Mouse (Mus musculus) left cerebral cortex, adult 18-20 months (tissue): ENCODE measurements around the gene Pagr1a. TPM values are rescaled to one million over a fixed set of nuclear protein-coding genes. Genes with fewer than 3 reads are reported as not detected.

Experiments
- DNase-seq, 2 experiments: peaks; one replicate each; pipeline ENCODE4 v3.0.0; 2021 to 2022; ENCODE audit warnings: low spot score in 2 of 2, mixed read lengths in 1 of 2
- long read RNA-seq, 2 experiments: library from polyadenylated mRNA; stranded (forward); transcript quantifications; one replicate each; pipeline ENCODE4 v2.0.0; 2021
- total RNA-seq, 2 experiments: library from RNA; stranded (reverse); gene quantifications; 2 replicates each; pipeline ENCODE4 v1.2.3; 2021

Pagr1a gene
- total RNA-seq, result 10 to 100 TPM; 18.7 to 35.6 TPM
- long read RNA-seq, experiment 1, transcript Pagr1a-202 (3 exons, 1,430 nt), result major isoform, 80 of 87 reads
- long read RNA-seq, experiment 1, partial matches to known transcripts, result 0 of 87 reads
- long read RNA-seq, experiment 1, other reads (novel, unspliced or antisense), result 7 of 87 reads
- long read RNA-seq, experiment 2, transcript Pagr1a-202 (3 exons, 1,430 nt), result major isoform, 44 of 45 reads
- long read RNA-seq, experiment 2, partial matches to known transcripts, result 1 of 45 reads
- long read RNA-seq, experiment 2, other reads (novel, unspliced or antisense), result 0 of 45 reads

- DNase-seq, result peak; percentile 96
Observed at GRCm38 (mm10) chr7:127016971-127017949, at the start of gene Pagr1a. Pagr1a (minus strand) TSS chr7:127017352.

DNA sequence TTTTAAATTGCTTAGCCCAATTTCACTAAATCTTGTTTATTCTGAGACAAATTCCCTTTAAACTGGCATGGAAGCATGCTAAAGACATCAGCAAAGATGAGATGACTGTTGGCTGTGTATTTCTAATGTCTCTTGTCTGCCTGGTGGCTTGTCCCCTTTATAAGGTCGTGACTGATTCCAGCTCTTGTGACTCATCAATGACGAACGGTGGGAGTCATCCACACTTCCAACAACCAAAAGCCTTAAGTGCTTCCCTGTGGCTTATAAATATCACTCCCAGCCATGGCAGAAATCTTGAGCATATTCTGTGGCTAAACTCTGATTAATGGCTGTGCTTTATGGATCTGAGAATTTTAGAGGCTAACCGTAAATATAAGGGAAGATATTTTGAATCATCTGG, 49.2 kb upstream of the Pagr1a start:
- DNase-seq, result no peak

- no peak for DNase-seq
Observed at GRCm38 (mm10) chr7:127065538-127065937, 48.4 kb upstream of the Pagr1a start.

DNA sequence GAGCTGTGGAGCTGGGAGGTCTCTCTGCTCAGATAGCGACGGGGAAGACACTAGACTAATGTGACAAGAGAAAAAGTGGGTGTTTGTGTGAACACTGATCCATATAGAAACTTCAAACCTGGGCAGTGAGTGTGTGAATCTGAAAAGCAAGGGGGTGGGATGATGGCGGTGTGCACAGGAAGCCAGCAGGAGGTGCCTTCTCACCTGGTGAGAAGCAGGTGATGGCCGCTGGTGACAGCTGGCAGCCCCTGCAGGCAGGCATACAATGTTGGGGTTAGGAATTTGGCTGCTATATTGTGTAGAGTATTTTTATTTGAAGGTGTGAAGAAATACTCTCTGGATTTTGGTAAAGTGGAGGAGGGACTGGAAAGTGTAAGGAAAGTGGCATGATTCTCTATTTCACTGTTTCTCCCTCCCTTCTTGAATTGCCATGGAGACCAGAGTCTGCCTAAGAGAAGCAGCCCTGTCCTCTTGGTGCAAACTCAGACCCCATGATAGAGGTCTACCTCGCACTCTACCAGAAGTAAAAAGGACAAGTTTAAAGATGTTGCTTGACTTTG, 38.0 kb upstream of the Pagr1a start:
- peak; percentile 3 to 5 for DNase-seq

- DNase-seq, result peak; percentile 86 to 91
Observed at GRCm38 (mm10) chr7:127041851-127042672, 24.9 kb upstream of the Pagr1a start, which contains the start of gene Kif22. Kif22 (minus strand) TSS chr7:127042471.

DNA sequence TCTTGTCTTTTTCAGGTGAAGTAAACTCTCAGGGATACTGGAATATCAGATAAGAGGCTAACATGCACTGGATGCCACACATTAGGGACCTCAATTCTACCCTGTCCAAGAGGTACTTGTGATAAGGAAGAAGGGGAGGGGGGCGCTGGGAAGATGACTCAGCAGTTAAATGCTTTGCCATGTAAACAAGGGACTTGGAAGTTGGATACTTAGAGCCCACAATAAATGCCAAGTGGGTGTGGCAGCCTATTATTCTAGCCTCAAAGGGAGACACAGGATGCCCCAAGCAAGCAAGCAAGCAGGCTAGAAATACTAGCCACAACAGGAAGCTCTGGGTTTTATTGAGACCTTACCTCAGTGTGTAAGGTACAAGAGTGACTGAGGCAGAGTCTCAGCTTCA, 14.1 kb upstream of the Pagr1a start:
- DNase-seq, result no peak

GRCm38 (mm10) chr7:127030172-127030571, 13.0 kb upstream of the Pagr1a start:
- DNase-seq, result no peak

- peak in 1 of 2 experiments; percentile 24 for DNase-seq
Observed at GRCm38 (mm10) chr7:127027885-127028284, 10.7 kb upstream of the Pagr1a start.

- DNase-seq, result peak; percentile 99
Observed at GRCm38 (mm10) chr7:127026984-127027726, 10.0 kb upstream of the Pagr1a start, which contains the start of gene Maz. Maz (minus strand) TSS chr7:127027037.

- peak in 1 of 2 experiments; percentile 64 for DNase-seq
Observed at GRCm38 (mm10) chr7:127026616-127026983, 9.4 kb upstream of the Pagr1a start.

DNA sequence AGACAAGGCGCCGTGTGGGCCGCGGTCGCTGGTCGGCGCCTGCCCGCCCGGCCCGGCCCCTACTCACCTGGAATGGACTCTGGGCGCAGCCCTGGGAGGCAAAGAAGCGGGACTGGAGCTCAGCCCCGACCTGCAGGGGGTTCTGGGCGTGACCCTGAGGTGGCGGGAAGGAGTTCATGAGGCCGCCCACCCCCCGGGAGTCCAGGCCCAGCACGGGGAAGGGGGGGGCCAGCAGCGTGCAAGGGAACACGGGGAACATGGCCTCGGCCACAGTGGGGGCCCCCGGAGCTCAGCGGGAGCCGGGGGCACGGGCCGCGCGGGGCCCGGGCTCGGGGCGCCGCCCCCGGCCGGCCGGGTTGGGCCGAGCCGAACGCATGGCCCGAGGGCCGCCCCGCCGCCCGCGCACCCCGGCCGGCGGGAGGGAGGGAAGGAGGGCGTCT, 9.0 kb upstream of the Pagr1a start:
- peak in 1 of 2 experiments; percentile 52 for DNase-seq

DNA sequence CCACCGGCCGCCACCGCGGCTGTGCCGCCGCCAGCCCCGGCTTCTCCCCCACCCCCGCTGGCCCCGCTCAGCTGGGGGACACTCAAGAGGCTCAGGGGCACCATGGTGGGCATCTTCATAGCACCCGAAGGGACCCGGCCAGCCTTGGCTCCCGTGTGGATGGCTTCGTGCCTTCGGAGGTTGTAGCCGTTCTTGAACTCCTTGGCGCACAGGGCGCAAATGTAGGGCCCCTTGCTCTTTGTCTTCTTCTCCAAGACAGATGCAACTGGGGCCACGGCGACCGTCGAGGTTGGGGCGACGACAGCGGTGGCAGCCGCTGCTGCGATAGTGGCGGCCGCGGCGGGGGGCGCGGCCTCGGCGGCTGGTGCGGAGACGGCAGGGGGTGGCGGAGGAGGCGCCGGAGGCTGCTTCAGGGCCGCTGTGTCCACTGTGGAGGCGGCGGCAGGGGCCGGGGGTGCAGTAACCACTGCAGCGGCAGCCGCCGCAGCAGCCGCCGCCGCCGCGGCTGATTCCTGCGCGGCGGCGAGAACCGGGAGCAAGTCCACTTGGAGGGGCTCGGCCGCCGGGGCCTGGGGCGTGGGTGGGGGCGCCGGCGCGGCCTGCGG, 8.5 kb upstream of the Pagr1a start:
- peak in 1 of 2 experiments; percentile 55 for DNase-seq

DNA sequence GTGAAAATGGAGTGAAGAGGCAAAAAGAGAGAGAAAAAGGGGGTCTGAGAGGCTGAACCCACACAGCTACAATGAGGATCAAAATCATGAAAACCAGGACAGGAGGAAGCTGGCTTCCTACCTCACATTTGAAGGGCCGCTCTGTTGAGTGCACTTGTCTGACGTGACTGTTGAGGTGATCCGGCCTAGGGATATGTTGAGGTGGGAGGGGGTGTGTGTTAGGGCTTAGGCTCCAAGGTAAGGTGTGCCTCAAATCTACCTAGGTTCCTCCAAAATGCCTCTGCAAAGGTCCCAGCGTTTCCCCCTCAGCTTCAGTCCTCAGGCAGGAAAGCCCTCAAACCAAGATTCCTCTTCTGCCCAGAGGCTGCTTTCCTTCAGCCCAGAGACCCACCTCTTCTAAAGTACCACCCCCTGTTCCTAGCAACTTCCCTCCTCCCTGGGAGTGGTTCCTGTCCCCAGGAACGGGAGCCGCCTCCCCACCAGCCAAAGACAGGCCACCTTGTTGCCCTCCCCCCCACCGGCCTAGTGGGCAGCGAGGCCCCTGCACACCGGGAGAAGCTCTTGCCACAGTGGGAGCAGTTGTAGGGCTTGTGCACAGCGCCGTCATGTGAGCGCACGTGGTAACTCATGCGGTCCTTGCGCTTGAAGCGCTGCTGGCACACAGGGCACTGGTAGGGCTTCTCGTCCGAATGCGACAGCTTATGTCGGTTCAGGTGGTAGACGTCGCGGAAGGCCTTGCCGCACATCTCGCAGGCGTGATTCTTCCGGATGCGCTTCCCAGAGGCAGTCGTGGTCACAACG, 7.8 kb upstream of the Pagr1a start:
- DNase-seq, result peak; percentile 75 to 84

GRCm38 (mm10) chr7:127023896-127024690, 6.9 kb upstream of the Pagr1a start:
- no peak for DNase-seq

GRCm38 (mm10) chr7:127023272-127023691, 6.1 kb upstream of the Pagr1a start:
- no peak for DNase-seq

GRCm38 (mm10) chr7:127022528-127023271, 5.5 kb upstream of the Pagr1a start:
- no peak for DNase-seq
